Mouse (Mus musculus): ENCODE measurements around the gene Son.

DNA sequence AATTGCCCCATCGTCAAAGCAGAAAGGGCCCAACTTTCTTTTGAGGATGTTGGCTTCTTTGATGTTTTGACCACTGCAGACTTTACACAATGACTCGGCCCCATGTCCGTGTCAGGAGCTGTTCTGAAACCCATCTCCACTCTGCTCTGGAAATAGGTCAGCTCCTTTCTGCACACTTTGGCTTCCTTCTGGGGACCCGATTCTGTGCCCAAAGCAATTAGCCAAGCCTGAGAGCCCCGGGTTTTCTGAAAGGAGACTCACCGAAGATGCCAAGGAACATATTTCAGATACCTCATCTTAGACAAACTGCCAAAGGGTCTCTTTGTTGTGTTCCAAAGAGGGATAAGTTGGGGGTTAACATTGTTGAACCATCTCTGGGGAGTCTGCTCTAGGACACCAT is 32.8 kb upstream of the Son start:
- no peak for TF ChIP-seq POLR2A (IDR thresholded peaks at IDR 0.05; ENCODE audit: insufficient read depth, low read length)
- TF ChIP-seq CTCF (IDR thresholded peaks at IDR 0.05; ENCODE audit: low read depth, low read length): no peak
- TF ChIP-seq EP300 (IDR thresholded peaks at IDR 0.05; ENCODE audit: insufficient read depth, low read depth, low read length): no peak
